Mouse (Mus musculus): Measurements from ENCODE around the gene Fam222b. TPM values are rescaled to one million over a fixed set of nuclear protein-coding genes. Genes with fewer than 3 reads are reported as not detected.

Gene Fam222b
- total RNA-seq, 2 experiments from 2014 or later, result 17.1 to 17.5 TPM

DNA sequence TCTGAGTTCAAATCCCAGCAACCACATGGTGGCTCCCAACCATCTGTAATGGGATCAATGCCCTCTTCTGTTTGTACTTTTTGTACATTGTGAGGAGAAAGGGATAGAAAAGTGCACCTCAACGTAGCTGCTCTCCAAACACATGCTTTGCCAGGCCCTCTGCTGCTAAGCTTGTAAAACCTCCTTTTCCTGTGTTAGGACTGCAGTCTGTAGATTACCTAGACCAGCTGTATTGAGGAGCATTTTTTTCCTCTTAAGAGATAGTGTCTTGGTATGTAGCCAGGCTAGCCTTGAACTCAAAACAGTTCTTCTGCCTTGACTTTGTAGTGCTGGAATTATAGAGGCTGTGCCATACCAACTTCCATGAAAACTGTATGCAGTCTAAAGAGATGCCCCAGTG is 41.7 kb downstream of the Fam222b start:
- DNase-seq, result no peak

DNA sequence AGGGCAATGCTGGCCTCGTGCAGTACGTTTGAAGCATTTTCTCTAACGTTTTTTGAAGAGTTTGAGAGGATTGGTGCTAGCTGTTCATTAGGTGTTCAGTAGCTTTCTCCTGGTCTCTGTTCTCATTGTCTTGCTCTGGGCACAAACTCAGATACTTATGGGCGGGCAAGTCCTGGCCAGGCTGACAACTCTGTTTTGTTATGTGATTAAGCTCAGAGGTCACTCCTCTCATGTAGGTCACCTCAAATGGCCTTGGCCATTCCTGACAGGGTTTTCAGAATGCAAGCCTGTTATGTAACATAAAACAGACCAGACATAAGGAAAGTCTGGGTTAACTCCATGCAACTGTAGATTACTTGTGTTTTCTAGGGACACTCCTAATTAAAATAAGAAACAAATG is 43.1 kb downstream of the Fam222b start:
- no peak for DNase-seq

DNA sequence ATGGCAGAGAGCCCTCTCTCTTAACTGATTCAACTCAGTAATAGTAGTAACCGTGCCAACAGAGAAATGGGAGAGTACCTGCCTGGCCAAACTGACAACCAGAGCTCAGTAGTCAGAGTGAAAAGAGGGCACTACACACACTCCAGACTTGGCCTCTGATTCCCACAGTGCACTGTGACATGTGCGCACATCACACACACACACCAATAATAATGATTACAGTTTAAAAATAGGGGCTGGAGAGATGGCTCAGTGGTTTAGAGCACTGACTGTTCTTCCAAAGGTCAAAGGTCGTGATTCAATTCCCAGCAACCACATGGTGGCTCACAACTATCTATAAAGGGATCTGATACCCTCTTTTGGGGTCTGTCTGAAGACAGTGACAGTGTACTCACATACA is 43.6 kb downstream of the Fam222b start:
- DNase-seq, result no peak

- no peak for DNase-seq
Measured at GRCm38 (mm10) chr11:78140665-78141064, 46.2 kb downstream of the Fam222b start.

DNA sequence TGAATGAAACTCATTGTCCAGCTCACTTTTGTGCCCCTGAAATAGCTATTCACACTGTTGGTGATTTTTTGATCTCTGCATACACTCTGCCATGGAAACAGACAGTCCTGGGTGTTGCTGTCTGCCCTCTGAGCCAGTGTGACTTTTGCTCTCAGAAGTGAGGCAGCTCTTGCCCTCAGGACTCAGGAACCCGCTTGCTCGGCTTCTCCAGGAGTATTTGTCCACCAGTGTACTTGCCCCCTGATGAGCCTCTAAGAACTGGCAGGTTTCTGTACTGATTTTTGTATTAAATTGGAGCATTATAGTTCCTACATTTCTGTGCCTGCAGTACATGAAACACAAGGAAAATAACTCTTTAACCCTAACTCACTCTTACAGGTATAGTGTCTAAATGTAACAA is 49.1 kb downstream of the Fam222b start:
- DNase-seq, result no peak

DNA sequence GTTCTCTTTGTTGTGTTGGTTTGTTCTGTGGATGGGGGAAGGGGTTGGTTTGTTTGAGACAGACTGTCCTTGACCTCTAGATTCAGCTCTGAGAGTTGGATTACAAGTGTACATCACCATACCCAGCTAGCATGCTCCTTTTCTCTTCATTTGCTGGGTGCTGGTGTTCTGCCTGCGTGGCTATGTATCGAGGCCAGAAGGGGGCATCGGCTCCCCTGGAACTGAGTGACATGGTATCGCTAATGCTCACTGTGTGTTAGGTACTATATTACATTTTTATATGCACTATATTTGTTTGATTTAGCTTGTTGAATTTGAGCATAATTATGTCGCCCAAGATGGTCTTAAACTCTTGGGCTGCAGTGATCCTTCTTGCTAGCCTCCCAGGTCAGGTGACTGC is 51.7 kb downstream of the Fam222b start:
- no peak for DNase-seq

- DNase-seq, result peak; percentile 21
Measured at GRCm38 (mm10) chr11:78146707-78147543, 52.5 kb downstream of the Fam222b start.

DNA sequence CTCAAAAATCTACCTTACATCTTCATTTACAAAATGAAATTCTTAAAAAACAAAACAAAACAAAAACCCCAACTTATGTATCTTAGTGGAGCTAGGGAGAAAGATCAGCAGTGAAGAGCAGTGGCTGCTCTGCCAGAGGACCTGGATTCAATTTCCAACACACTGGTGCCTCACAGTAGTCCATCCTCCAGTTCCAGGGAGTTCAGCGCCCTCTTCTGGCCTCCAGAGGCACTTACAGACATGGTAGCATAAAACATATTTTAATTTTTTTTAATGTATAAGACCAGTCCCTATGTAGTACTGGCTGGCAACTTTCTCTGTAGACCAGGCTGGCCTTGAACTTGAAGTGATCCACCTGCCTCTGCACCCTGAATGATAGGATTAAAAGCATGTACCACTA is 56.7 kb downstream of the Fam222b start:
- peak; percentile 38 for DNase-seq

GRCm38 (mm10) chr11:78152299-78153231 is 58.1 kb downstream of the Fam222b start:
- peak; percentile 75 for DNase-seq

- DNase-seq, result no peak
Measured at GRCm38 (mm10) chr11:78153778-78154177, 59.3 kb downstream of the Fam222b start.

- no peak for DNase-seq
Measured at GRCm38 (mm10) chr11:78155674-78156073, 61.2 kb downstream of the Fam222b start.

GRCm38 (mm10) chr11:78156156-78156699 is 61.8 kb downstream of the Fam222b start:
- no peak for DNase-seq

- peak; percentile 87 for DNase-seq
Measured at GRCm38 (mm10) chr11:78159096-78159495, 64.6 kb downstream of the Fam222b start.

DNA sequence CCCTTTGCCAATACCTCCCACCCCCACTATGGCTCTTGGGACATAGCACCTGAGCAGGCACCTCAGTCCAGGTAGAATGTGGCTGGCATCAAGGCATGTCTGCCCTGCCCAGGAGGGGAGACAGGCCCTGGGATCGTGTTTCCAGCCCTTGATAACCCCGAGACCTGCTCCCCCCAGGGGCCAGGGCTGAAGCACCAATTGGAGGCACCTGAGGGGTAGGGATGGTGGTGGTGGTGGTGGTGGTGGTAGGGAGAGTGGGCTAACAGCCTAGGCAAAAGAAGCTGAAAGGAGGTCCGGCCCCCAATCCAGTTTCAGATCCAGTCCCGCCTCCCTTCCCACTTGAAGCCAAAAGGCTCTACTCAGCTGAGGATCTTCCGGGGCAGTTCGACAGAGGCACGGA is 65.1 kb downstream of the Fam222b start:
- DNase-seq, result no peak

GRCm38 (mm10) chr11:78160171-78160570 is 65.7 kb downstream of the Fam222b start:
- DNase-seq, result no peak

GRCm38 (mm10) chr11:78160675-78161074 is 66.2 kb downstream of the Fam222b start:
- no peak for DNase-seq

- no peak for DNase-seq
Measured at GRCm38 (mm10) chr11:78161169-78161568, 66.7 kb downstream of the Fam222b start.

- no peak for DNase-seq
Measured at GRCm38 (mm10) chr11:78161968-78162367, 67.5 kb downstream of the Fam222b start.

DNA sequence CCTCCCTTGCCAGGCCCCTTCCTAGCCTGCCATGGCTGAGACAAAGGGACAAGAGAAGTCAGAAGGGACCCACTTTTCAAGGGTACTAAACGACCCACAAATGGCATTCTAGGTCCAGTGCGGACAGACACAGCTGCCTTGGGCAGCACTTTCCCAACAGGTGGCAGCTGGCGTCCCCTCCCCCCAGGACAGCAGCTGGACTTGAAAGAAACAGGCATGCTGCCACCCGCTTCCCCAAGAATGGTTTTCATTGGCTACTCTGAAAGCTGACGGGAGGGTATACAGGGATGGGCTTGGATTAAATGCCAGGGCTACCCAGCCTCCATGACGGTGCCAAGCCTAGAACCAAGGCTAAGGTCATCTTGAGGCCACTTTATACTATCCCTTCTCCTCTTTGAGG is 68.0 kb downstream of the Fam222b start:
- no peak for DNase-seq

DNA sequence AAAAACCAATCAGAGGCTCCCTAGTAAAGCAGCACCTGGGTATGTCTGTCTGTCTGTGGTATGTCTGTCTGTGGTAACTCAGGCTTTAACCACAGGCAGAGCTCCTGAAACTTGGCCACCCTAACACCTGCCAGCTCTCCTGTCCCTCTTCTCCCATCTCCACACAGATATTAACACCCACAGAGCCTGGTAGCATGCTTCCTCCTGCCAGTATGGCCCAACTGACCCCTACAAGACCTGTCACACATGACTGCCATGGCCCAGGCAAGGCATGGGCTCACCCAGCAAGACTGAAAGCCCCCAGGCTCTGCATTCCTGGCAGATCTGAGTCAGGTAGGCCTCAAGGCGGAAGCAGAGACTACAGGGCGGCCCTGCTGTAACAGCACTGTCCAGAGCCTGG is 68.6 kb downstream of the Fam222b start:
- DNase-seq, result no peak

GRCm38 (mm10) chr11:78163681-78164603 is 69.5 kb downstream of the Fam222b start:
- peak; percentile 85 for DNase-seq

GRCm38 (mm10) chr11:78164604-78164923 is 70.1 kb downstream of the Fam222b start:
- DNase-seq, result peak; percentile 28
